Mouse (Mus musculus) spleen, adult 12 weeks (tissue): Measurements from ENCODE around the gene Fpr-rs6.

Experiments
- DNase-seq: peaks from one replicate; pipeline ENCODE4 v3.0.0; 2022; ENCODE audit warnings: low spot score

The Fpr-rs6 gene

DNA sequence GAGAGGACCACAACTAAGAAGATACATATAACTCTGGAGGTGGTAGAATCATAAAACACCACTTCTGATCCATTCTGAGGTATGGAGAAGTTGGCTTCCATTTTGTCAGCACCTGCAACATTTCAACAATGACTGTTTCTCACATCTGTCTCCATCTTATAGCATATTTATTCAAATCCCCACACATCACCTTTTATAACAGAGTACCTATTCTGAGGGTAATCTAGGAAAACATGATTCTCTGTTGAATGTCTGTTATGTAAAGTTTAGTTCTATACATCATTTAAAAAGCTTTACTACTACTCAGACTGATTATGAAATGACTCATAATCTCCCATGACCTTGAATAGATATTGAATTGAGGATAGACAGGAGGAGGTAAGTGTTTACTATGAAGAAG lies at the start of gene Fpr-rs6:
TSS of gene Fpr-rs6 (minus strand) at position 101 of the 400 bp plus-strand sequence.
- no peak for DNase-seq
